Comparison of ENCODE assay signal across 25 mouse cellular contexts in the genomic region with DNA sequence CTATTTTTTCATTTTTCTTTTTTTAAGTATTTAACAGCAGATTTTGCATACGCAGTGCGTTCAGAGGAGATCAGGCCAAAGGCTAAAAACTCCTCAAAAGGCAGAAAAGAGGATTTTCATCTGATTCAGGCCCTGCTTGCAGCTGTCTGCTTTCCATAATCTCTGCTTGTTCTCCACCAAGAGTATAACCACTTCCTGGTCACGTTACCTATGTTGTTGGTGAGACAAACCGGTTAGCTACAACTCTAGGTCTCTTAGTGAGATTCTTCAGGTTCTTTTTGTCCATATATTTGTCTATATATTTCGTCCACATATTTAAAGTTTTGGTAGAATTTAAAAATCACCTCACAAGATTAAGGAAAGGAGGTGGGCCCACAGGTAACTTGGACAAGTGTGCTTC.
DNase-seq lines count a peak whose midpoint lies in the region; ATAC-seq and TF ChIP-seq lines count a peak whose summit lies in the region.
"Had no signal": no experiment of that assay in that cellular context is flagged by ENCODE, and none has a peak within 500 bp of the region (broad histone marks: within the 10 kb centered on the region; RNA-seq: fewer than 3 reads in every experiment).

No protein-coding gene starts in this region.

- dilution Hi-C loops in CH12.LX (cut with MboI; ENCODE audit: extremely low pct_ligation_motif_present, extremely low pct_unique_long_range_greater_than_20kb, low sequenced_read_pairs), result no loop called here

- no peaks in the 10 kb centered on the region for H3K9me3 ChIP-seq in CH12.LX (replicated peaks; ENCODE audit: low read length)
- H3K9me3 ChIP-seq: embryonic facial prominence, embryonic 13.5 days; embryonic facial prominence, embryonic 15.5 days; forebrain, embryonic 10.5 days; forebrain, embryonic 12.5 days had no signal

- in situ Hi-C loops in CH12.LX (cut with MboI; ENCODE audit: low pct_ligation_motif_present, low pct_unique_long_range_greater_than_20kb, low sequenced_read_pairs), result no loop called here

- no peak overlapping the region for H3K4me3 ChIP-seq in CH12.LX (replicated peaks in 1 of 3; ENCODE audit: low read depth in 2 of 3, low read length in 2 of 3, poor library complexity in 1 of 3)
- H3K4me3 ChIP-seq: embryonic facial prominence, embryonic 13.5 days; embryonic facial prominence, embryonic 15.5 days; erythroblast, embryonic 14.5 days; forebrain, embryonic 10.5 days; forebrain, embryonic 12.5 days had no signal

- peak; percentile 40 for DNase-seq in CH12.LX (ENCODE audit: extremely low read depth)
- DNase-seq in T-cell, adult 2 months (ENCODE audit: low spot score), result peak; percentile 16
- peak; percentile 12 for DNase-seq in naive thymus-derived CD4-positive, alpha-beta T cell, adult 2 months (ENCODE audit: low read depth)
- no peak for DNase-seq in lung, postnatal 14 days
- DNase-seq in lung, postnatal 10 days, result no peak
- DNase-seq: adrenal gland, adult 8-10 months; adrenal gland, postnatal 14 days; adrenal gland, postnatal 36 days; cerebellum, adult 11-12 months; cerebellum, adult 2 months; cerebellum, adult 9-10 months; cerebellum, postnatal 14 days; cerebellum, postnatal 36 days; embryo, embryonic 11 days had no signal

- no peak for TF ChIP-seq POLR2A in CH12.LX (IDR thresholded peaks at IDR 0.05; ENCODE audit: low read depth, low read length)

- TF ChIP-seq EP300 in CH12.LX (IDR thresholded peaks at IDR 0.05; ENCODE audit: low read length), result no peak

- H3K4me2 ChIP-seq in CH12.LX (ENCODE audit: insufficient read depth, low read depth, poor library complexity, severe bottlenecking), result no peak overlapping the region
- H3K4me2 ChIP-seq: embryonic facial prominence, embryonic 13.5 days; embryonic facial prominence, embryonic 15.5 days; forebrain, embryonic 12.5 days had no signal

- H3K4me1 ChIP-seq in CH12.LX (ENCODE audit: control insufficient read depth in 1 of 2, insufficient read depth in 2 of 2), result peaks cover 5 to 26% of the 10 kb centered on the region in 2 experiments

- H3K36me3 ChIP-seq in CH12.LX (replicated peaks in 1 of 2; ENCODE audit: control insufficient read depth in 1 of 2, insufficient read depth in 1 of 2, low read length in 1 of 2), result no peaks in the 10 kb centered on the region
- H3K36me3 ChIP-seq: embryonic facial prominence, embryonic 13.5 days; embryonic facial prominence, embryonic 15.5 days; forebrain, embryonic 12.5 days; G1E had no signal

- TF ChIP-seq CTCF in CH12.LX (conservative IDR thresholded peaks at IDR 0.05 in 1 of 2, IDR thresholded peaks at IDR 0.05 in 1 of 2; ENCODE audit: low read depth in 2 of 2, low read length in 2 of 2), result no peak

- peak; percentile 55 for ATAC-seq in inflammation-experienced regulatory T-cells, adult 6 months
- no peak for ATAC-seq in megakaryocyte, adult 5-6 weeks (ENCODE audit: poor library complexity, severe bottlenecking)
- ATAC-seq: forebrain, embryonic 14.5 days; forebrain, embryonic 16.5 days; Patski had no signal

- no peak overlapping the region for H3K9ac ChIP-seq in CH12.LX (ENCODE audit: insufficient read depth, low read depth)
- H3K9ac ChIP-seq: embryonic facial prominence, embryonic 13.5 days; embryonic facial prominence, embryonic 15.5 days; forebrain, embryonic 12.5 days had no signal

- no peak for TF ChIP-seq RAD21 in CH12.LX (IDR thresholded peaks at IDR 0.05; ENCODE audit: low read depth, low read length)

- H3K27ac ChIP-seq in CH12.LX (ENCODE audit: insufficient read depth, low read depth), result no peak overlapping the region
- H3K27ac ChIP-seq: embryonic facial prominence, embryonic 13.5 days; embryonic facial prominence, embryonic 15.5 days; forebrain, embryonic 10.5 days; forebrain, embryonic 12.5 days had no signal

- H3K27me3 ChIP-seq in CH12.LX (replicated peaks), result no peaks in the 10 kb centered on the region
- H3K27me3 ChIP-seq: embryonic facial prominence, embryonic 13.5 days; embryonic facial prominence, embryonic 15.5 days; forebrain, embryonic 12.5 days; Patski had no signal

- no peaks in the 10 kb centered on the region for H3K79me2 ChIP-seq in CH12.LX (replicated peaks; ENCODE audit: control insufficient read depth, extremely low read depth, insufficient read depth, poor library complexity, severe bottlenecking)

TF ChIP-seq in CH12.LX, 34 proteins besides CTCF, POLR2A, EP300 and RAD21:
- TF ChIP-seq NELFE (IDR thresholded peaks at IDR 0.05; ENCODE audit: low read depth, low read length) (no peak), BHLHE40 (IDR thresholded peaks at IDR 0.05; ENCODE audit: low read depth, low read length) (0 out of 2 replicates have a peak, but pooled peaks have one; percentile 12)
TF ChIP-seq in CH12.LX: peak in this region for 1.

Comparison
In these comparisons a context has a peak if more than half of its experiments do, and no peak if none do; other contexts are left out.
1. DNase-seq: peak in CH12.LX (single experiment), T-cell, adult 2 months (single experiment) and naive thymus-derived CD4-positive, alpha-beta T cell, adult 2 months (single experiment); none in lung, postnatal 14 days (single experiment) and lung, postnatal 10 days (single experiment).